Mouse (Mus musculus) myocyte (in vitro differentiated cells): ENCODE data around the gene Ctsg.

Experiments used
- CEBPB ChIP-seq: IDR thresholded peaks from 2 replicates; pipeline ENCODE4 v1.6.1; 2011; ENCODE audit warnings: mild to moderate bottlenecking, moderate library complexity; ENCODE audit not compliant: poor library complexity, insufficient read depth, severe bottlenecking
- E2F4 ChIP-seq: IDR thresholded peaks from one replicate; pipeline ENCODE4 v1.6.1; 2011; ENCODE audit warnings: mild to moderate bottlenecking, control low read depth, moderate library complexity; ENCODE audit not compliant: insufficient read depth
- MAX ChIP-seq: IDR thresholded peaks from one replicate; pipeline ENCODE4 v1.6.1; 2011; ENCODE audit warnings: low read depth, mild to moderate bottlenecking, control low read depth
- MYOG ChIP-seq, 3 experiments: IDR thresholded peaks; one replicate each; pipeline ENCODE4 v1.6.1; 2011; ENCODE audit warnings: control low read depth in 2 of 3, low read depth in 2 of 3, mild to moderate bottlenecking in 2 of 3; ENCODE audit not compliant: insufficient read length in 2 of 3, control insufficient read depth in 1 of 3, insufficient read depth in 1 of 3
- POLR2A ChIP-seq: IDR thresholded peaks from one replicate; pipeline ENCODE4 v1.6.1; 2011; ENCODE audit warnings: low read depth, mild to moderate bottlenecking, control low read depth, moderate library complexity; ENCODE audit not compliant: insufficient read length
- POLR2AphosphoS2 ChIP-seq: IDR thresholded peaks from one replicate; pipeline ENCODE4 v1.6.1; 2011; ENCODE audit warnings: low read depth, control low read depth; ENCODE audit not compliant: insufficient read length
- SRF ChIP-seq: IDR thresholded peaks from one replicate; pipeline ENCODE4 v1.6.1; 2011; ENCODE audit warnings: low read depth; ENCODE audit not compliant: control insufficient read depth, insufficient read length
- TCF12 ChIP-seq: IDR thresholded peaks from one replicate; pipeline ENCODE4 v1.6.1; 2011; ENCODE audit warnings: mild to moderate bottlenecking, control low read depth; ENCODE audit not compliant: poor library complexity, insufficient read depth, severe bottlenecking
- USF1 ChIP-seq: IDR thresholded peaks from one replicate; pipeline ENCODE4 v1.6.1; 2011; ENCODE audit warnings: low read depth, mild to moderate bottlenecking, control low read depth, moderate library complexity

DNA sequence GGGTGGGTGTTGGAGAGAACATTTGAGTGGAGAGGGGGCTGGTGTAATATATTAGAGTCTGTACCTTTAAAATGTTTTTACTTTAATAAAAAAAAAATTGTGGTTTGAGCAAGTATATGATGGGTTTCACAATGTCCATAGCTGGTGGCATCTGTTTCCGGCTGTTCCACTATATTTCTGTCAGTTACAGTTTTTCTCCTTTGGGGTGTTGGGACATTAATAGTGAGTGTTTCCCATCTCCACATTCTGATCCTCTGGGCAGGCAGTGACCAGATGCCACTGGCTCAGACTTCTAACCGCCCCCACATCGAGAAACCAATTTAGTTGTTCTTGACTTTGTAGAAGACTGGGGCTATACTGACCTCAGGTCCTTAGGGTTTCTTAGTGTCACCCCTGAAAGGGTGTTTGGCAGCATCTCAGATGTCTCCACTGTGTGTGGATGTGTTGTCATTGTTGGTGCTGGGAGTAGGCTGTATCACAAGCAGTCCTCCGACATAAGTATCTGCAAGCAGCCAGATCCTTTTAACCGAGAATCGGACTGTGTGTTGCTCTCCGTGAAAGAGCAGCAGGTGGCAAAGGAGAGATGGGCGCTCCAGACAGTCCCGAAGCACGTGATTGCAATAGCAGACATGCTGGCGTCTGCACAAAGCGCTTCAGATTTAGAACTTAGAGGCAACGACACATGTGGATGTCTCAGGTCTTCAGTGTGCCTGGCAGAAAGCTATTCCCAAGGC is 3.2 kb upstream of the Ctsg start:
- TF ChIP-seq POLR2A (no peak), SRF (no peak), TCF12 (no peak), MAX (no peak), POLR2AphosphoS2 (no peak), MYOG (IDR thresholded peaks at IDR 0.05; ENCODE audit: control insufficient read depth in 1 of 3, insufficient read depth in 1 of 3, insufficient read length in 2 of 3, low read depth in 2 of 3) (no peak), E2F4 (no peak), USF1 (no peak), CEBPB (no peak)
